Mouse (Mus musculus): Measurements from ENCODE around the gene Frmd5. TPM values are rescaled to one million over a fixed set of nuclear protein-coding genes. Genes with fewer than 3 reads are reported as not detected.

Frmd5 gene
- polyA plus RNA-seq (2017; shearing (Covaris generic)) = 1.5 TPM

DNA sequence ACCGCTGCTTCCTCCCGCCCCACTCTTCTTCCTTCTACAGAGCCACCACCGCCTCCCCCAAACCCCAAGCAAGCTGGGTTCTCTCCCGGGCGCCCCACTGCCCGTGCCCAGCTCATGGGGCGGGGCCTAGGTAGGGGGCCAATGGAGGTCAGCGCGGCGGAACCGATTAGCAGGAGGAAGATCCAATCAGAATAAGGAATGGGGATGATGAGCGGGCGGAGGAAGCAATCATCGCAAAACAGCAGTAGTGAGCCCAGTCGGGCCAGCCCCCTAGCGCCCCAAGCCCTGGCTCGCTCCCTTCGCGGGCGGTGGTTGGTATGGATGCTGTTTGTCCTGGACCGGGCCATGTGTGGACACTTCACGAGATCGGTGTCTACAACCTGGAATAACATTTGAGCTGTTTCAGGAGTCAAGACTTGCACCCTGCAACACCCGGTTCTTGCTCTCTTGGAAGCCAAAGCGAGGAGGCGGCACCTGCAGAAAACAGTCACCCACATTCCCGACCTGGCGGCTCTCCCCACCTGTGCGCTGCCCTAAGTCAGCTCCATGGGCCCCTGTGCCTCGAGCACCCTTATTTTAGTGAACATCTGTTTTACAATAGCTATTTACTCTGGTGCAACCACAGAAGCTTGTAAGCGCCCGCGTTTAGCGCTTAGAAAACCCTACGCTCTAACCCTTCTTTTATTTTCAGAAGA, at the start of gene Frmd5:
TSS of gene Frmd5 (minus strand) at position 129 of the 695 bp plus-strand sequence.

DNA sequence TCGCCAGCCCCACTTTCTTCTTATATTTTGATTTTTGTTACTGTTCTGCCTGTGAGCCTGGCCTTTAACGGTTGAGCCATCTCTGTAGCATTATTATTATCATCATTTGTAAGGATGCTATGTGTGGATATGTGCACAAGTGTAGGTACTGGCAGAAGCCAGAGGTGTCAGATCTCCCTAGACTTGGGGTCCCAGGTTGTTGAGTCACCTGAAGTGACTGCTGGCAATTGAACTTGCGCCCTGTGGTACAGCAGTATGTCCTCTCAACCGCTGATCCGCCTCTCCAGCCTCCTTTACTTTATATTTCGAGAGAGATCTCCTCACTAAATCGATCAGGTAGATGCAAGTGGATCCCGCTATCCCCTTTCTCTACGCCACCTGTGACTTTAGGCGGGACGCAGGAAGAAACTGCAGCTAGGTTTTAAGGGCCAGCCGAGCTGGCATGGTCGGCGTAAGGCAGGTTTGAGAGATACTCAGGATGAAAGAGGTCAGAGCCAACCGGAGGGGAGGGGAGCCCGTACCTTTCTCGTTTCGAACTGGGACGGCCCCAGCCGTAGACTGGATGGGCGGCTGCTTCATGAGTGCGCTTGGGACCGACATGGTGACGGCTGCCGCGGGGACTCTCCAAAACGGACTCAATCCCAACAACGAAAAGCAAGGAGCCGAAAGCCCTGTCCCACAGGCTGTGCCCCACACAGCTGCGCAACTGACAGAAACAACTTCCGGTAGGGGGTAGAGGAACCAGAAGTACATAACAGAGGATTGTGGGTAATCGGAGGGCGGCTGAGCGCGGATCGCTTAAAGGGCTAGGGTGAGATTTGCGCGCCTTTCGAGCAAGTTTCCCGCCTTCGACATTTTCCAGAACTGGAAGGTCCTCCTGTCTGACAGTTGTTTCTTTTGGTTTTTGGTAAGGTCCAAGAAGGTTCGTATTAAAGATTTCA, 300.7 kb downstream of the Frmd5 start, which contains the start of the genes Mfap1a and Wdr76:
TSS of gene Mfap1a (minus strand) at position 724 of the 941 bp plus-strand sequence.
TSS of gene Wdr76 (plus strand) at position 782 of the 941 bp plus-strand sequence.

Other genes with a start within 250 kb of the Frmd5 start
- gene Casc4, start 59.9 kb upstream of the Frmd5 start, polyA plus RNA-seq (2017; shearing (Covaris generic)) = 1.1 TPM
- gene Ctdspl2, start 148.9 kb upstream of the Frmd5 start, polyA plus RNA-seq (2017; shearing (Covaris generic)) = 74.2 TPM
- not detected for gene Mageb3, start 149.0 kb upstream of the Frmd5 start, polyA plus RNA-seq (2017; shearing (Covaris generic))
- 5.7 TPM for gene Eif3j1, start 221.5 kb upstream of the Frmd5 start, polyA plus RNA-seq (2017; shearing (Covaris generic))